Mouse (Mus musculus) stomach, postnatal 0 days (tissue): ENCODE data around the gene Nphs1.

Source experiments
- CTCF ChIP-seq: IDR thresholded peaks from 2 replicates; pipeline ENCODE4 v1.5.1; 2016; ENCODE audit warnings: antibody characterized with exemption, low read depth, mild to moderate bottlenecking, moderate library complexity
- EP300 ChIP-seq: optimal IDR thresholded peaks from 2 replicates; pipeline ENCODE3; 2016; ENCODE audit warnings: antibody characterized with exemption

DNA sequence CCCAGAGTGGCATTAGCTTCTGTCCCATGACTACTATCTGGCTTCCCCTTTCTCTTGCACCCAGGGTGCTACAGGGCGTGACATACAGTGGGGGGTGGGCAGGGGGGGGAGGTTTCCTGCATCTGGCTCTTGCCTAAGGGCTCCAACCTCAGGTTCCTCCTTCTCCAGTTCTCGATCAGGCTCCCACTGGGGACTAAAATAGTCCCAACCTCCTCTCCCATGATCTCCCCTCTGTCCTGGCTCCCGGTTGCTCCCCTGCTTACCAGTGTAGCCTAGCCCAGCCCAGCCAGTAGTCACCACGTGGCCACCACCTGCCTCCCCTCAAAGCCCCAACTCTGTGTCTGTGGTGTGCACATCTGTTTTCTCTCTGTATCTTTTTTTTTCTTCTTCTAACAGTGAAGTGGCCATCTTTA lies 45.4 kb upstream of the Nphs1 start:
- no peak for TF ChIP-seq CTCF
- TF ChIP-seq EP300: no peak
